Mouse (Mus musculus): ENCODE measurements around the gene Myo16.

DNA sequence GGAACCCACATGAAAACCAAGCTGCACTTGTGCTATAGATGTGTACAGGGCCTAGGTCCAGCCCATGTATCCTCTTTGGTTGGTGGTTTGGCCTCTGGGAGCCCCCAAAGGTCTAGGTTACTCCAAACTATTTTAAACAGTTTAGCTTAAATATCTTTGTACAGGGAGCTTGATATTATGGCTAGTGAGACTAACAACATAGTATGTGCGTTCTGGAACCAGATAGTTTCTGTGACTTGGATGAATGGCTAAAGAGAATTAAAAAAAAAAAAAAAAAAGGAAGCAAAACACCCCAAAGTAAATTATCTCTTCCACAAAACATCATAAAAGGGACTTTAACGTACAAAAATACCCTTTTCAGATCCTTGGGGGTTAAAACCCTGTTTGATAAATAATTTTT, 218.9 kb downstream of the Myo16 start:
- no peak for TF ChIP-seq CTCF (IDR thresholded peaks at IDR 0.05; ENCODE audit: extremely low read depth, insufficient read length, insufficient replicate concordance, low read depth, low read length)
- TF ChIP-seq POLR2A (IDR thresholded peaks at IDR 0.05; ENCODE audit: low read depth, low read length): no peak

Measured in small intestine, adult 2 months (tissue).